Mouse (Mus musculus): ENCODE results near the gene Trp53rkb. TPM values are rescaled to one million over a fixed set of nuclear protein-coding genes. Genes with fewer than 3 reads are reported as not detected.
"Not testable (repeated sequence)": the region's sequence is repeated elsewhere in the genome, so short reads cannot be mapped to it uniquely, and the experiment has no call there.

Gene Trp53rkb
- total RNA-seq, 2 experiments from 2014 or later: 5.7 to 9.3 TPM

GRCm38 (mm10) chr2:166786353-166787004, 5.9 kb upstream of the Trp53rkb start:
- DNase-seq (ENCODE audit: low spot score in 2 of 2): peak; percentile 95
- intact Hi-C loops (cut with DNase I): no loop called here

- no peak for DNase-seq (ENCODE audit: low spot score in 2 of 2)
- intact Hi-C loops (cut with DNase I): no loop called here
These were observed 593 bp upstream of the Trp53rkb start for GRCm38 (mm10) chr2:166791738-166792137.

- intact Hi-C loops (cut with DNase I): not testable (repeated sequence)
- peak; percentile 75 to 86 for DNase-seq (ENCODE audit: low spot score in 2 of 2)
These were observed 1.3 kb downstream of the Trp53rkb start for GRCm38 (mm10) chr2:166793542-166794214.

GRCm38 (mm10) chr2:166799615-166800472, 7.5 kb downstream of the Trp53rkb start:
- intact Hi-C loops (cut with DNase I): no loop called here
- peak in 1 of 2 experiments; percentile 64 for DNase-seq (ENCODE audit: low spot score in 2 of 2)

GRCm38 (mm10) chr2:166800473-166800857, 8.1 kb downstream of the Trp53rkb start:
- intact Hi-C loops (cut with DNase I): no loop called here
- DNase-seq (ENCODE audit: low spot score in 2 of 2): peak in 1 of 2 experiments; percentile 56

- intact Hi-C loops (cut with DNase I): no loop called here
- DNase-seq (ENCODE audit: low spot score in 2 of 2): no peak
These were observed 9.1 kb downstream of the Trp53rkb start for GRCm38 (mm10) chr2:166801436-166801835.

GRCm38 (mm10) chr2:166803298-166803697, 11.0 kb downstream of the Trp53rkb start:
- intact Hi-C loops (cut with DNase I): no loop called here
- no peak for DNase-seq (ENCODE audit: low spot score in 2 of 2)

- intact Hi-C loops (cut with DNase I): loop anchor here (5.0 kb wide), 1 partner anchor 47 kb away; no protein-coding TSS in a partner anchor
- DNase-seq (ENCODE audit: low spot score in 2 of 2): peak; percentile 87 to 88
These were observed 13.2 kb downstream of the Trp53rkb start, which contains the start of gene Arfgef2 for GRCm38 (mm10) chr2:166805250-166806172. Arfgef2 (plus strand) TSS chr2:166805588.

- intact Hi-C loops (cut with DNase I): loop anchor here (5.0 kb wide), 1 partner anchor 46 kb away; no protein-coding TSS in a partner anchor
- DNase-seq (ENCODE audit: low spot score in 2 of 2): no peak
These were observed 13.9 kb downstream of the Trp53rkb start for GRCm38 (mm10) chr2:166806173-166806705.

GRCm38 (mm10) chr2:166806813-166807212, 14.5 kb downstream of the Trp53rkb start:
- intact Hi-C loops (cut with DNase I): loop anchor here (5.0 kb wide), 1 partner anchor 45 kb away; no protein-coding TSS in a partner anchor
- DNase-seq (ENCODE audit: low spot score in 2 of 2): no peak

GRCm38 (mm10) chr2:166809499-166809898, 17.2 kb downstream of the Trp53rkb start:
- DNase-seq (ENCODE audit: low spot score in 2 of 2): no peak
- intact Hi-C loops (cut with DNase I): loop anchor here (5.0 kb wide), 1 partner anchor 43 kb away; no protein-coding TSS in a partner anchor

- no peak for DNase-seq (ENCODE audit: low spot score in 2 of 2)
- intact Hi-C loops (cut with DNase I): no loop called here
These were observed 18.5 kb downstream of the Trp53rkb start for GRCm38 (mm10) chr2:166810821-166811220.

- intact Hi-C loops (cut with DNase I): no loop called here
- no peak for DNase-seq (ENCODE audit: low spot score in 2 of 2)
These were observed 26.3 kb downstream of the Trp53rkb start for GRCm38 (mm10) chr2:166818463-166819143.

- intact Hi-C loops (cut with DNase I): no loop called here
- DNase-seq (ENCODE audit: low spot score in 2 of 2): no peak
These were observed 27.5 kb downstream of the Trp53rkb start for GRCm38 (mm10) chr2:166819849-166820248.

- no peak for DNase-seq (ENCODE audit: low spot score in 2 of 2)
- intact Hi-C loops (cut with DNase I): no loop called here
These were observed 28.5 kb downstream of the Trp53rkb start for GRCm38 (mm10) chr2:166820844-166821243.

- intact Hi-C loops (cut with DNase I): no loop called here
- no peak for DNase-seq (ENCODE audit: low spot score in 2 of 2)
These were observed 29.1 kb downstream of the Trp53rkb start for GRCm38 (mm10) chr2:166821406-166821805.

- no peak for DNase-seq (ENCODE audit: low spot score in 2 of 2)
- intact Hi-C loops (cut with DNase I): no loop called here
These were observed 29.9 kb downstream of the Trp53rkb start for GRCm38 (mm10) chr2:166822119-166822826.
